Mouse (Mus musculus) lung, embryonic 16.5 days (tissue): ENCODE data around the gene Lamc3. TPM values are rescaled to one million over a fixed set of nuclear protein-coding genes. Genes with fewer than 3 reads are reported as not detected.

Experiments used
- ATAC-seq: fragments of 200-750 bp; cut with Nextera tagmentation; 2 replicates; pipeline ENCODE4 v1.8.0; 2017; ENCODE audit warnings: low read depth, mild to moderate bottlenecking, moderate library complexity
- H3K27ac ChIP-seq: fragments of 300-500 bp; sonication (generic); 2 replicates; pipeline ENCODE4 v1.5.1; 2014; ENCODE audit warnings: mild to moderate bottlenecking, control low read depth, low read length
- H3K27me3 ChIP-seq: fragments of 300-500 bp; sonication (generic); 2 replicates; pipeline ENCODE4 v1.6.1; 2014; ENCODE audit warnings: low read depth, low read length, mixed read lengths; ENCODE audit not compliant: control insufficient read depth, insufficient read depth
- H3K36me3 ChIP-seq: fragments of 300-500 bp; sonication (generic); 2 replicates; pipeline ENCODE4 v1.6.1; 2014; ENCODE audit warnings: low read length; ENCODE audit not compliant: control insufficient read depth, insufficient read depth
- H3K4me1 ChIP-seq: fragments of 300-500 bp; sonication (generic); replicated peaks from 2 replicates; pipeline ENCODE4 v1.6.1; 2014; ENCODE audit warnings: low read length, mixed read lengths; ENCODE audit not compliant: control insufficient read depth, insufficient read depth
- H3K4me2 ChIP-seq: fragments of 300-500 bp; sonication (generic); 2 replicates; pipeline ENCODE4 v1.6.1; 2014; ENCODE audit warnings: low read depth, low read length, control low read depth
- H3K4me3 ChIP-seq: fragments of 300-500 bp; sonication (generic); 2 replicates; pipeline ENCODE4 v1.5.1; 2014; ENCODE audit warnings: mild to moderate bottlenecking, low read length, control low read depth
- H3K9ac ChIP-seq: fragments of 300-500 bp; sonication (generic); 2 replicates; pipeline ENCODE4 v1.6.1; 2014; ENCODE audit warnings: low read length, control low read depth
- H3K9me3 ChIP-seq: fragments of 300-500 bp; sonication (generic); 2 replicates; pipeline ENCODE4 v1.6.1; 2016; ENCODE audit warnings: low read length; ENCODE audit not compliant: control insufficient read depth
- WGBS: fragments of 180-500 bp; shearing (Covaris S2); extraction: QIAGEN DNeasy Blood & Tissue Kit; methylation state at CpG from one replicate; pipeline ENCODE4 v1.1.7; 2014; 5-methylcytosine and 5-hydroxymethylcytosine counted together
- polyA plus RNA-seq: library from polyadenylated mRNA; unstranded; fragments of >200 nt; fragmentation: Nextera tagmentation; extraction: Ambion mirVana; gene quantifications from 2 replicates; pipeline ENCODE4 v1.2.1, GENCODE M21; 2015

The Lamc3 gene
- 1.7 and 2.0 TPM in 2 replicates for polyA plus RNA-seq

DNA sequence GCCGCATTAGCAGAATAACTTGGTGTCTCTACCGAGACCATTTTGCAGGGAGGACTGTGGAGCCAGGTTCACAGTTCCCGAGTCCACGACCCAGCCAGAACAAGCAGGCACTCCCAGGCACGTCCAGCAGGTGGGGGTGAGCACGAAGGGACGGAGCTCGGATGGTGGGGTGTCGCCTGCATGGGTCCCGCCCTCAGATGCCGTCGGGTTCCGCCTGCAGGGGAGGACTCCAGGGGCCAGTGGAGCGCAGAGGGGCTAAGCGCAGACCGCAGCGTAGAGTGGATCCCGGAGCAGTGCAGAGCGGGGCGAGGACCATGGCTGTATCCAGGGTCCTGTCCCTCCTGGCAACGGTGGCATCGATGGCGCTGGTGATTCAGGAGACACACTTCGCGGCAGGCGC is at the start of gene Lamc3:
TSS of gene Lamc3 (plus strand) at position 262 of the 400 bp plus-strand sequence.
- peak within 1 kb of the TSS; percentile 43 for H3K4me2 ChIP-seq
- no peaks in the 10 kb centered on the region for H3K9me3 ChIP-seq
- H3K4me1 ChIP-seq, result peaks cover 5% of the 10 kb centered on the region; the same call in 1 of the 2 replicates
- H3K36me3 ChIP-seq, result no peaks in the 10 kb centered on the region
- 6% methylated on average over 26 of the region's 26 CpGs for WGBS
- peak; percentile 72 for ATAC-seq
- no peak within 1 kb of the TSS for H3K9ac ChIP-seq
- H3K27ac ChIP-seq, result no peak within 1 kb of the TSS
- H3K27me3 ChIP-seq, result peaks cover 61% of the 10 kb centered on the region
- H3K4me3 ChIP-seq, result peak within 1 kb of the TSS; percentile 30

DNA sequence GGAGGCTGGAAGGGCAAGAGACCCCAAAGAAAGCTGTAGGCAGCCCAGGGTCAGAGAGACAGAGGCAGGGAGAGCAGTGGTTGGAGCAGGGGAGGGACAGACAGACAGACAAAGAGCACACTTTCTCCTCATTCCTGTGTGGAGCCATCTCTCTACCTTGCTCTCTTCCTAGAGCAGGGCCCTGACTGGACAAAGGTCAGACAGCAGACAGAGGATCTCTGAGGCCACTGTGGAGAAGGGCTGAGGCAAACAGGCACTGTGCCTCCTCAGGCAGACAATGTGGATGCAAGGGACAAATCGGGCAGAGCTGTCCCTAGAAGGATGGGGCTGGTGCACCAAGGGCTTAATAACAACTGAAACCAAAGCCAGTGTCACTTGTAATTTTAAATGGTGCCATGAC is 48.2 kb upstream of the Lamc3 start:
- Histone ChIP-seq H3K4me1 (no peaks in the 10 kb centered on the region), H3K27ac (no peak overlapping the region), H3K27me3 (peaks cover 23% of the 10 kb centered on the region), H3K9ac (no peak overlapping the region), H3K4me2 (no peak overlapping the region), H3K9me3 (no peaks in the 10 kb centered on the region), H3K36me3 (no peaks in the 10 kb centered on the region), H3K4me3 (no peak overlapping the region)
- WGBS, result 45% methylated on average over 1 of the region's 1 CpGs
- ATAC-seq, result no peak

DNA sequence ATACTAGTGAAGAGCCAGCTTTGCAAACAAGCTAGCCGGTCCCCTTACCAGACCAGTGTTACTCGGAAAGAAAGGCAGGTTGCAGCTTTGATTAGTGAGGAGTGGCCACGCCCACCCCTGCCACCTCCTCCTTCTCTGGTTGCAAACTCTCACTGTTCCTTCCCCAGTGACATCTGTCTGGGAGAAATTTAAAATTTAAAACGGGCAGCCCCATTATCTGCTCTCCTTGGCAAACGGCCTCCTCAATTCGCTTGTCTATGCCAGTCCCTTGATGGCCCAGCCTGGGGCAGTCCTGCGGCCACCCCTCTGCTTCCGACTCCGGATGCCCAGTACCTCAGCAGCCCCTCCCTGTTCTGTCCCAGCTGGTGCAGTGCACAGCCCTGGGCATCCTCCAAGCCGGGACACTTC is 42.4 kb upstream of the Lamc3 start:
- Histone ChIP-seq H3K4me3 (no peak overlapping the region), H3K9me3 (no peaks in the 10 kb centered on the region), H3K27ac (no peak overlapping the region), H3K9ac (no peak overlapping the region), H3K4me2 (no peak overlapping the region), H3K36me3 (no peaks in the 10 kb centered on the region), H3K27me3 (peaks cover 59% of the 10 kb centered on the region), H3K4me1 (peaks cover 13% of the 10 kb centered on the region)
- 3% methylated on average over 10 of the region's 10 CpGs for WGBS
- ATAC-seq, result 0 out of 2 replicates have a peak, but pooled peaks have one; percentile 14

DNA sequence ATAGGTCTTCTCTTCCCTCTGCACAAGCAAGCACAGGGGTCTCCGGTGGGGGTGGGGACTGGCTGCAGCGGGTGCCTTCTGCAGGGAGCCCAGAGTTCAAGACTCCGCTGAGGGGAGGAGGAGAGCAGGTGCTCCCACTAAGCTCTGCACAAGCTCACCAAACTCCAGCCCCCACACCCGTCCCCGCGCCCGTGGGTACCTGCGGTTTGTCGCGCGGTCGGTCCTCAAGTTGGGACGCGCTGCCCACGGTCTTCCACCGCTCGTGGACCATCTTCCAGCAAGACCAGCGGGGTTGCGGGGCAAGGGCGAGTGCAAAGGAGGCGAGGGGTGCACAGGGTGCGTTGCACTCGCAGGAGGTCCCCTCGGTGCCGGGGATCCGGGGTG is 41.6 kb upstream of the Lamc3 start:
- peaks cover 13% of the 10 kb centered on the region for H3K4me1 ChIP-seq
- H3K4me3 ChIP-seq, result peak overlapping the region; percentile 50
- H3K4me2 ChIP-seq, result peak overlapping the region; percentile 92
- 0 out of 2 replicates have a peak, but pooled peaks have one; percentile 14 for ATAC-seq
- no peaks in the 10 kb centered on the region for H3K36me3 ChIP-seq
- no peaks in the 10 kb centered on the region for H3K9me3 ChIP-seq
- peak overlapping the region; percentile 61; the same call in 1 of the 2 replicates for H3K9ac ChIP-seq
- H3K27me3 ChIP-seq, result peaks cover 57% of the 10 kb centered on the region
- WGBS, result 0% methylated on average over 19 of the region's 26 CpGs
- no peak overlapping the region for H3K27ac ChIP-seq

DNA sequence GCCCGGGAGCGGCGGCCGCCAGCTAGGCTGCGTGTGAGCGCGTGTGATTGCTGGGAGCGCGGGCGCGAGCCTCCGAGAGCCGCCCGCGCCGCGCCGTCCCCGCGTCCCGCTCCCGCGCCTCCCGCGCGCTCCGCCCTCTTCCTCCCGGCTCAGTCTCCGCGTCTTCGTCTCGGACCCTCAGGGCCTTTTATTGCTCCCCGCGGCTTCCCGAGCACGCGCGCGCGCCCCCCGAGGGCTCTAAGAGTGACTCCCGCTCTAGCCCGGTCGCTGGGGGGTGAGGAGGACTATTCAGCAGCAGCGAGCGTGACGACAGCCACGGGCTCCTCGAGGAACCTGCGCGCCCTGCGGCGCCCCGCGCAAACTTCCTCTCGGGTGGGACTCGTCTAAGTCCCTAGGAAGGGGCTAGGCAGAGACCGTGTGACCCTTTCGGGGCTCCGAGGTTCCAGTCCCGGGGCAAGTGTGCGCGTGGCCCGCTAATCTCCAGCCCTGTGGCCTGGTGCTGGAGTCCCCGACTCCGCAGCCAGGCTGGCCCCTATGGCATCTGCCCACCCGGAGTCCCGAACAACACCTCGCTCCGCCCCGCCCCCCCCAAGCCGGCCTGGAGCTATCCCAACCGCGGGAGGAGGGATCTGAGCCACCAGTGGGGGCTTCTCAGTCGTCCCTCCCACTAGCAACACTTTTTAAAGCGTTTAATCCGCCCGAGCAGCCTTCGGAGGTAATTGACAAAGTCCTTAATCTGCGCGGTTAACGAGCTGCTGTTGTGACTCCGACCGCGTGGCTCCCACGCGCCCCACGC is 41.0 kb upstream of the Lamc3 start, which contains the start of gene Fibcd1:
TSS of gene Fibcd1 (minus strand) at position 110 of the 796 bp plus-strand sequence.
- Histone ChIP-seq H3K27ac (no peak within 1 kb of the TSS), H3K9ac (peak within 1 kb of the TSS; percentile 61), H3K9me3 (no peaks in the 10 kb centered on the region), H3K27me3 (peaks cover 55% of the 10 kb centered on the region), H3K36me3 (no peaks in the 10 kb centered on the region), H3K4me1 (peaks cover 13% of the 10 kb centered on the region), H3K4me3 (peak within 1 kb of the TSS; percentile 50), H3K4me2 (peak within 1 kb of the TSS; percentile 92)
- WGBS, result under 1% methylated on average over 65 of the region's 88 CpGs
- peak; percentile 51; the same call in 1 of the 2 replicates for ATAC-seq

DNA sequence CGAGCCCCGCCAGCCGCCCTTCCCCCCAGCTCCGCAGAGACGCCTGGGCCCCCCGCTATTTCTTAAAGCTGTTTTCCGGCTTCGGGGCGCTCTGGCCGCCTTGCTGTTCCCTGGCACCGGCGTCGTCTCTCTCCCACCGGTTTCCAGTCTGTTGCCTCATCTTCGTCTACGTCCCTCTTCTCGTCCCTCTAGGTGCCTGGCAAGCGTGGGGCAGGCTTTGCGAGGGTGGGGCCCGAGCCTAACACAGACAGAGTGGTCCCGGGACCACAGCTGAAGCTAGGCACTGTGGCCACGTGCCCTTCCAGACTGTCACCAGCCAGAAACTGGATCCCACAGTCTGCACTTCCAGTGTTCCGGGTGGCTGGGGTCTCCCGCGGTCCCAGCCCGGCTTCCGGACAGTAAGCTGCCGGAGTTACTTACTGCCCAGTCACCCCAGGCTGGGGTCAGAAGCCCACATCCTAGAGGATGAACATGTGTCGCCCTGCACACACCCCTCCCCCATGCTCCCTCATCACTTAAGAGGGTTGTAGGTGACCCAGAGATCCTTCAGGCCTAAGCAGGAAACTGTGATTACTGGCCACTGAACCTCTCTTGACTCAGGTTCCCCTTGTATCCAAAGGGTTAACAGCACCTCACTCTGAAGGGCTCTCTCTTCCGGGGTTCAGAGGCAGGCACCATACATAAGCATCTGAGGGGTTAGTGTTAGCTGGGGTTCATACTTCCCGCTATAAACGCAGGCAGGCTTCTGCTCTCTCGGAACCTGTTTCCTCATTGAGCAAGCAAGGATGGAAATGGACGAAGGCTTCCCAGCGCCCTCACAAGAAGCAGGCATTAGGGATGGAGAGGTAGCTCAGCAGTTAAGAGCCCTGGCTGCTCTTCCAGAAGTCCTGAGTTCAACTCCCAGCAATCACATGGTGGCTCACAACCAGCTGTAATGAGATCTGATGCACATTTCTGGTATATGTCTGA is 40.1 kb upstream of the Lamc3 start:
- peaks cover 51% of the 10 kb centered on the region for H3K27me3 ChIP-seq
- H3K36me3 ChIP-seq, result no peaks in the 10 kb centered on the region
- no peaks in the 10 kb centered on the region for H3K9me3 ChIP-seq
- H3K27ac ChIP-seq, result no peak overlapping the region
- no peak overlapping the region; the same call in none of the 2 replicates for H3K9ac ChIP-seq
- H3K4me2 ChIP-seq, result peak overlapping the region; percentile 92
- H3K4me1 ChIP-seq, result peaks cover 13% of the 10 kb centered on the region
- no peak for ATAC-seq
- H3K4me3 ChIP-seq, result peak overlapping the region; percentile 50
- WGBS, result 2% methylated on average over 35 of the region's 35 CpGs

DNA sequence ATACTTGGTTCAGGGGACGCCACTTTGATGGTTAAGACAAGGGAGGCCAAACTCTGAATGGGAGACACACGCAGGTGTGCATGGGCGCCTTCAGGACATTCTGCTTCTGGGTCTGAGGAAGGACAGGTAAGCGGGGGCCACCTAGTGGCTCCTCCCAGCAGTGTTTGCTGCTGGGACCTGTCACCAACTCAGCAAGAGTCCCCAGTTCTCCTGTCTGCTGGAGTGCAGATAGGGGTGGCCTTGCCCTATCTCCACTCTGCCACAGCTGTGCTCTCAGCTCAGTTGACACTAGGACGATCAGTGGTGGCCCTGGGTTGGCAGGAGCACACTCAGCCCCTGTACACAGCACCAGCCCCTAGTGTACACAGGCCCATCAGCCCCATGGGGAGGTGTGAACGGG is 39.2 kb upstream of the Lamc3 start:
- Histone ChIP-seq H3K9me3 (no peaks in the 10 kb centered on the region), H3K9ac (no peak overlapping the region), H3K27ac (no peak overlapping the region), H3K36me3 (no peaks in the 10 kb centered on the region), H3K27me3 (peaks cover 51% of the 10 kb centered on the region), H3K4me1 (peaks cover 13% of the 10 kb centered on the region), H3K4me3 (no peak overlapping the region), H3K4me2 (no peak overlapping the region)
- 0 out of 2 replicates have a peak, but pooled peaks have one; percentile 34 for ATAC-seq
- 8% methylated on average over 6 of the region's 6 CpGs for WGBS

DNA sequence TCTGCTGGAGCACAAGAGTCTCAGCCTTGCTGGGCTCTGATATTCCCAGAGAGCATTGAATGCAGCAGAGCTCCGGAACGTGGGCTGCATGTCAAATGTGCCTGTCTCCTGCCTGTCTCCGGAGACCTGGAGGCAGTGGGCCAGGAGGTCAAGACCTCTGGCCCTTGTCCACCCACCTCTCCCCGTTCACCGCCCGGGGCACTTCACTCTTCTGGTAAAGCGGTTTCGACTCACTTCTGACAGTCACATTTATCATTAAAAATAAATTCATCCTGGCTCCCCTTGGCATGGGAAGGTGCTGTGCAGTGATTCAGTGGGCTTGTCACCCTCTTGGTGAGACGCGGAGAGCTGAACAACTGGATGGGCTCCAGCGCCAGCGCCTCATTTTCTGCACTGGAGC is 37.0 kb upstream of the Lamc3 start:
- H3K27me3 ChIP-seq, result peaks cover 30% of the 10 kb centered on the region
- H3K36me3 ChIP-seq, result no peaks in the 10 kb centered on the region
- H3K4me3 ChIP-seq, result no peak overlapping the region
- WGBS, result 23% methylated on average over 12 of the region's 12 CpGs
- H3K9me3 ChIP-seq, result no peaks in the 10 kb centered on the region
- peaks cover 22% of the 10 kb centered on the region for H3K4me1 ChIP-seq
- H3K9ac ChIP-seq, result no peak overlapping the region
- no peak for ATAC-seq
- no peak overlapping the region for H3K4me2 ChIP-seq
- no peak overlapping the region for H3K27ac ChIP-seq

DNA sequence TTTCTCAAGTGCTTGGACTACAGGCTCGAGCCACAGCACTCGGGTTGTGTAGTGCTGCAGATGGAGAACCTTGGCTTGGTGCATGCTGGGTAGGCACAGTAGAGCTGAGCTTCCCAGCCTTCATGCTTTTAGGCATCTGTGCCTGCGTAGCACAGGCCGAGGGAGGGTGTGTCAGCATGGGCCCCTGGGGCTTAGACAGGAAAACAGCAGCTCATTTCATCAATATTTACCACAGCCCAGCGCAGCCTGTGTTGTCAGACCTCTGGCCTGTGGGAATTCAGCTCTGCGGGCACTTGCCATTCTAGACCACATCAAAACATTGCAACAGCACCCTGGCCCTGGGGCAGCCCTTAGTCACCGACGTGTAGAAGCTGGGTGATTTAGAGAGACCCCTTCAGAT is 31.1 kb upstream of the Lamc3 start:
- peaks cover 11% of the 10 kb centered on the region for H3K4me1 ChIP-seq
- no peak overlapping the region for H3K9ac ChIP-seq
- peaks cover 6% of the 10 kb centered on the region for H3K27me3 ChIP-seq
- H3K36me3 ChIP-seq, result no peaks in the 10 kb centered on the region
- no peak for ATAC-seq
- H3K27ac ChIP-seq, result no peak overlapping the region
- H3K4me2 ChIP-seq, result no peak overlapping the region
- 0 out of 2 replicates have a peak, but pooled peaks cover 2% of the 10 kb centered on the region for H3K9me3 ChIP-seq
- 73% methylated on average over 8 of the region's 8 CpGs for WGBS
- H3K4me3 ChIP-seq, result no peak overlapping the region
